Mouse (Mus musculus) G1E (cell line): ENCODE measurements at regions not wholly inside any gene's neighbourhood (a gene's known extent, or its start where the extent isn't known, plus 50 kb on each side); places are given as distances from the start of the nearest gene placed in this dataset.

Source experiments
- ATAC-seq: 2 replicates; pipeline ENCODE4 v1.8.0; 2016; ENCODE audit warnings: mild to moderate bottlenecking; ENCODE audit not compliant: insufficient number of reproducible peaks, poor library complexity, low FRiP score, severe bottlenecking; ENCODE audit errors: extremely low read depth
- DNase-seq: peaks from one replicate; pipeline ENCODE4 v3.0.0; 2012; ENCODE audit warnings: low spot score
- H3K27me3 ChIP-seq: 2 replicates; pipeline ENCODE4 v1.6.1; 2012; ENCODE audit warnings: mild to moderate bottlenecking, low read length, inconsistent platforms; ENCODE audit not compliant: insufficient read depth
- H3K36me3 ChIP-seq: replicated peaks from 2 replicates; pipeline ENCODE3; 2012; ENCODE audit warnings: mild to moderate bottlenecking, inconsistent platforms
- H3K4me1 ChIP-seq: 2 replicates; pipeline ENCODE4 v1.6.1; 2012; ENCODE audit warnings: low read depth, low read length, inconsistent platforms, mixed read lengths; ENCODE audit not compliant: insufficient read depth
- H3K4me3 ChIP-seq: 2 replicates; pipeline ENCODE4 v1.5.1; 2012; ENCODE audit warnings: low read depth, mild to moderate bottlenecking, inconsistent platforms, low read length, moderate library complexity, mixed read lengths
- H3K9me3 ChIP-seq: replicated peaks from 2 replicates; pipeline ENCODE4 v1.6.1; 2012; ENCODE audit warnings: inconsistent platforms
- CTCF ChIP-seq: IDR thresholded peaks from 2 replicates; pipeline ENCODE4 v1.5.1; 2012; ENCODE audit warnings: low read depth, low read length, inconsistent platforms, mixed read lengths
- GATA1 ChIP-seq: IDR thresholded peaks from 2 replicates; pipeline ENCODE4 v1.6.1; 2012; ENCODE audit warnings: borderline replicate concordance, low read length, inconsistent platforms, mixed read lengths
- GATA2 ChIP-seq: IDR thresholded peaks from 2 replicates; pipeline ENCODE4 v1.6.1; 2012; ENCODE audit warnings: low read depth, low read length, inconsistent platforms, borderline replicate concordance
- POLR2AphosphoS5 ChIP-seq: IDR thresholded peaks from 2 replicates; pipeline ENCODE4 v1.6.1; 2012; ENCODE audit warnings: low read depth, low read length, inconsistent platforms; ENCODE audit not compliant: insufficient replicate concordance
- TAL1 ChIP-seq: conservative IDR thresholded peaks from 2 replicates; pipeline ENCODE4 v1.6.1; 2012; ENCODE audit warnings: low read depth, low read length, inconsistent platforms, mixed read lengths

DNA sequence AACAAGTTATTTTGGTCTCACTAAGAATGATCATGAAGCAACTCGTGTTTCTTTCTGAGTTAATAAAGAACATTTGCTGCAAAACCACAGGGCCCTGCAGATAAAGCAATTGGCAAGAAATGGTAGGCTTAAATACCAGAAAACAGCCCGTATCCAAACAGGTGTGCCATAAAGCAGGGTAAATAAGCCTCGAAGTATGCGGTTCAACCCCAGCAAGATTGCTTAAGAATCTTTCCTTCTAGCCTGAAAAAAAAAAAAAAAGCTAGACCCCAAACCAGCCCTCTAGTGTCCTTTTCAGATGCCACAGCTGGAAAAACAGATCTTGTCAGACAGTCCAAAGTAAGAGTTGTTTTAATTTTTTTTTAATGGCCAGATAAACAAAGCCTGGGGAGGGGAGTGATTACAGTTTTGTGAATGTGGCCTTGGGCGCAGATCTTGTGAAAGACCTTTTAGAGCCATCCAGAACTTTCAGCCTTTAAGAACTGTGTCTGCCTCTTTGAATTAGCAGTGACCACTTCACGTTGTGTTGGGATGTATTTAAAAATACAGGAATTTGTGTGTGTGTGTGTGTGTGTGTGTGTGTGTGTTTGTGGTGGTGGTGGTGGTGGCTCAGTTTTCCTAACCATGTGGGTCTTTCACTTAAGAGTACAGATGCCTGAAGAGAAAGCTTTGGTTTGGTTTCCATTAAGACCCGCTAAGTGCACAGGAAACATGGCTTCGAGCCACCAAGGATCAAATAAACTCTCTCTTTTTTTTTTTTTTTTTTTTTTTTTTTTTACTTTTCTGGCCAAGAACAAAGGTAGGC is 116.3 kb upstream of the Maf start:
- no peaks in the 10 kb centered on the region for H3K4me1 ChIP-seq
- no peaks in the 10 kb centered on the region for H3K27me3 ChIP-seq
- no peak for DNase-seq
- no peak for ATAC-seq
- H3K9me3 ChIP-seq = peaks cover 15% of the 10 kb centered on the region
- H3K36me3 ChIP-seq = no peaks in the 10 kb centered on the region
- H3K4me3 ChIP-seq = no peak overlapping the region
- TF ChIP-seq GATA1 = no peak
- no peak for TF ChIP-seq CTCF
- no peak for TF ChIP-seq GATA2
- no peak for TF ChIP-seq POLR2AphosphoS5
- no peak for TF ChIP-seq TAL1

DNA sequence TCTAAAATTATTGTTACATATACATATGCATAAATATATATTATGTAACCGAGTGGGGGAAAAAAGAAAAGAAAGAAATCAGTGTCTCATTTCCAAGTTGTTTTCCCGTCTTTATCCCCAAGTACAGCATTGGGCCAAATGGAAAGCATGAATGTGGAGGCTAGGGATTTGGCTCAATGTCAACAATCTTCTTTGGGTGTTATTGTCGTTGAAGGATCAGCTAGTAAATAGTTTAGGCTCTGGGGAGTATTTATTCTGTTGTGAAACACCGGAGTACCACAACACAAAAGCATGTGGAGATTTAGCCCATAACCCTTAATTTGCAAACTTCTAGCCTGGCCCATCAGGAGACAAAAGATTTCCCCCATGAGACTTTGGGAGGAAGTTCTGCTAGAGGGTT is 105.8 kb upstream of the Maf start:
- H3K36me3 ChIP-seq = no peaks in the 10 kb centered on the region
- ATAC-seq (no peak), DNase-seq (no peak)
- no peak overlapping the region for H3K4me3 ChIP-seq
- TF ChIP-seq GATA1 = no peak
- TF ChIP-seq TAL1 = no peak
- no peak for TF ChIP-seq GATA2
- TF ChIP-seq POLR2AphosphoS5 = no peak
- TF ChIP-seq CTCF = no peak
- peaks cover 20% of the 10 kb centered on the region for H3K9me3 ChIP-seq
- no peaks in the 10 kb centered on the region for H3K27me3 ChIP-seq
- H3K4me1 ChIP-seq = no peaks in the 10 kb centered on the region

DNA sequence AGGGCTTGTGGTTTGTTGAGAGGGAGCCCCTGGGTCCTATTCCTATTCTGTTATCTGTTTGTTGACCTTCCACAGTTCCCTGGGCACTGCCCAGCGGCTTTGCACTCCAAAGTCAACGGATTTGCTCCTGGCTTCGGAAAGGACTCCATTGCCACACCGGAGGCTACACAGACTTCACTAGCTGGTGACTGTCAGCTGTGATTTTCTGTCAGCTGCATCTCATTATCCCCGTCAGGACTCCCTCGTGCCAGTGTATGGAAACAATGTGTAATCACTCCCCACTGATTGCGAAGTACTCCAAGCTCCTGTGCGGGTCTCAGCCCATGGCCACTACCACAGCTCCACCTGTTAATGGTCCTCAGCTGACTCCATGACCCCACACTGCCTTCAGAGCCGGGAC is 99.0 kb upstream of the Maf start:
- H3K4me1 ChIP-seq = no peaks in the 10 kb centered on the region
- no peak overlapping the region for H3K4me3 ChIP-seq
- TF ChIP-seq TAL1 = no peak
- no peak for TF ChIP-seq GATA2
- no peak for TF ChIP-seq CTCF
- TF ChIP-seq POLR2AphosphoS5 = no peak
- no peak for TF ChIP-seq GATA1
- DNase-seq = no peak
- H3K9me3 ChIP-seq = peaks cover 27% of the 10 kb centered on the region
- no peaks in the 10 kb centered on the region for H3K36me3 ChIP-seq
- no peaks in the 10 kb centered on the region for H3K27me3 ChIP-seq
- no peak for ATAC-seq

DNA sequence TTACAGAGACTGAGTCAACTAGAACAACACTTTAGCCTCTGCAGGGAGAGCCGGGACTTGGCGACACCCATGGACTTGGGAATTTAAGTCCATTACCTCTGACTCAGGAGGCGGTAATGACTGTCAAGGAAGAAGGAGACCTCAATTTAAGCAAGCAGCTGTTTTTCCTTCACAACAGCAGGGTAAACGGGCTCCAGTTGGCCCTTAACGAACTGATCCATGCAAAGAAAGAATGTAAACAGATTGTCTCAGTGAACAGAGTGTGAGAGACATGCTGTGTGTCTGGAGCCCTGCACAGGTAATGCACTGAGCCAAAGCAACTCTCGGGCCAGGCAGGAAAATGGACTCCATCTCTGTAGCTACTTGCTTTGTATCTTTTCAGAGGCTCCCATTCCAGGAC is 98.5 kb upstream of the Maf start:
- H3K27me3 ChIP-seq = no peaks in the 10 kb centered on the region

DNA sequence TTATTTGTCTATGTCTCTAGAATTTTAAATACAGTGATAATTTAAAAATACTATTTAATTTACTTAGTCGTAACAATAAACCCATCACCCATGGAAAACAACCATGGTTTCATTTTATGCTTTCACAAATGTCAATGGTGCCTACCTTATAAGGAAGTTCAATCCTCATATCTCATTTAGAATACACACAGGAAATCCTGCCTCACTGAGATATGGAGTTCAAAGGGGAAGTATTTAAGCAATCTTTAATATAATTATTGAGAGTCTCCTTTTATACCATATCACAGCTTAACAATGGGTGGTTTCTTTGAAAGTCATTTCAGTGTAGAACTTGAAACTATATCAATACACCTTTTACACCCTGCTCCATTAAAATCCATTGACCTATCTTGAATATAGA is 86.0 kb upstream of the Maf start:
- H3K4me1 ChIP-seq = no peaks in the 10 kb centered on the region
- H3K9me3 ChIP-seq = peaks cover 19% of the 10 kb centered on the region
- H3K36me3 ChIP-seq = no peaks in the 10 kb centered on the region
- TF ChIP-seq GATA1 (no peak), TAL1 (no peak), CTCF (no peak), GATA2 (no peak), POLR2AphosphoS5 (no peak)
- ATAC-seq = no peak
- H3K4me3 ChIP-seq = no peak overlapping the region
- H3K27me3 ChIP-seq = no peaks in the 10 kb centered on the region
- no peak for DNase-seq

More for the DNA sequence above, 98.5 kb upstream of the Maf start:
- Histone ChIP-seq H3K9me3 (peaks cover 27% of the 10 kb centered on the region), H3K36me3 (no peaks in the 10 kb centered on the region), H3K4me1 (no peaks in the 10 kb centered on the region), H3K4me3 (no peak overlapping the region)
- DNase-seq = no peak
- TF ChIP-seq GATA2 (no peak), GATA1 (no peak), TAL1 (no peak), POLR2AphosphoS5 (no peak), CTCF (no peak)
- ATAC-seq = no peak

DNA sequence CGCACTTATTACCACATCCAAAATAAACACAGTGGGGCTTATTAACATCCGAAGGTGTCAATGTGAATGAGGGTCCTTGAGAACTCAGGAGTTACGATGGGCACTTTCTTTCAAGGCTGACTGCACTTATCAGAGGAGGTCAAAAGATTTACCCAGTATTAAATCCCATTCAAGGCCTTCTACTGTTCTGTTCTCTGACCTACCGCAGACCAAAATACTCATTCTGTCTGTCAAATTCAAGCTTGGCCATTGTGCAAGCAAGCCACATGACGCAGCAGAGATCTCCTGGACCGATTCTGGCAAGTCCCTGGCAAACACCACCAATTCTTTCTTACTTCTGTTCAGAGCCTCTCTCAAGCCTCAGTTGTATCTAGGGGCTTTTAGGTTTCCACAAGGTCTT is 80.8 kb upstream of the Maf start:
- DNase-seq = no peak
- no peak for TF ChIP-seq GATA1
- no peak for TF ChIP-seq TAL1
- TF ChIP-seq POLR2AphosphoS5 = no peak
- TF ChIP-seq GATA2 = no peak
- no peak for TF ChIP-seq CTCF
- Histone ChIP-seq H3K4me3 (no peak overlapping the region), H3K36me3 (no peaks in the 10 kb centered on the region), H3K4me1 (no peaks in the 10 kb centered on the region), H3K9me3 (peaks cover 43% of the 10 kb centered on the region), H3K27me3 (no peaks in the 10 kb centered on the region)
- no peak for ATAC-seq

DNA sequence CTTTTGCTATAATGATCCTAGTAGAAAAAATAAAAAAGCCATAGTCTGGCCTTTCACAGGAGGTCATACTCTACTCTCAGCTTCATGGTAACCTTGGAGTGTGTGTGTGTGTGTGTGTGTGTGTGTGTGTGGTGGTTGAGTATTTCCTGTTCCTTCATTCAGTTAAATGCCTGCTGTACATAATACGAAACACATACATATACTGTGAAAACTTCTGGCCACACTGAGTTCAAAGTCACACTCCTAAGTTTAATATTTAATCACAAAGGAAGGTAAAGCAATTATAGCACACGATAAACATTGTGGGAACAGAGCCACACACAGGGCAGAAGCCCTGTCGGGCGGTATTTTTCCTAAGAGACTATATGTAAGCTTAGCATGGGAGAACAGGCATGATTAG is 78.6 kb upstream of the Maf start:
- no peaks in the 10 kb centered on the region for H3K36me3 ChIP-seq
- H3K27me3 ChIP-seq = no peaks in the 10 kb centered on the region
- no peak overlapping the region for H3K4me3 ChIP-seq
- peaks cover 50% of the 10 kb centered on the region for H3K9me3 ChIP-seq
- DNase-seq = no peak
- H3K4me1 ChIP-seq = no peaks in the 10 kb centered on the region
- TF ChIP-seq POLR2AphosphoS5 (no peak), GATA1 (no peak), TAL1 (no peak), CTCF (no peak), GATA2 (no peak)
- ATAC-seq = no peak
